Mouse (Mus musculus): ENCODE data around the gene Krtap4-9. TPM values are rescaled to one million over a fixed set of nuclear protein-coding genes. Genes with fewer than 3 reads are reported as not detected.
"Not testable (repeated sequence)": the region's sequence is repeated elsewhere in the genome, so short reads cannot be mapped to it uniquely, and the experiment has no call there.

Krtap4-9 gene
- not detected in 2 replicates for polyA plus RNA-seq (2016; fragmentation: Nextera tagmentation; extraction: Ambion mirVana)

- not testable (repeated sequence) for H3K36me3 ChIP-seq; H3K27ac ChIP-seq; H3K9ac ChIP-seq (replicated peaks); H3K4me3 ChIP-seq (replicated peaks); ATAC-seq (ENCODE audit: insufficient number of reproducible peaks, insufficient read depth, low FRiP score, low TSS enrichment, low read depth); H3K9me3 ChIP-seq; H3K27me3 ChIP-seq; H3K4me2 ChIP-seq; H3K4me1 ChIP-seq (replicated peaks)
Measured at GRCm38 (mm10) chr11:99784900-99785299, at the start of gene Krtap4-9. TSS of gene Krtap4-9 (plus strand) at chr11:99785200.

DNA sequence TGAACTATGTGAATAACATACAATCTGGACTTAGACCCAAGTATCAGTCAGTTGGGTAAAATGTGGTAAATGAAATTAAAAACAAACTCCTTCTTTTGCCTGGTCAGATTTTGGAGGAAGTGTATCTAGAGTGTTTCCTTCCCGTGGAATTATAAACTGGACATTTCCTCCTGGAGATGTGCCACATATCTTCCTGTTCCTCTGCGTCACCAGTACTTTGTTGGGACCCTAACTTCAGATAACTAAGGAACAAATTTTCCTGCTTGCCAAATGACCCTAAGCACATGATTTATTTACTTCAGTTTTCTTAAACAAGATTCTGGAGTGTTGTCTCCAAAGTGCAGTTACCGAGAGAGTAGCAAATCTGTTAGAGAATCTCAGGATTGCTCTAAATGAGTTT lies 41.0 kb upstream of the Krtap4-9 start:
- Histone ChIP-seq H3K9me3 (no peaks in the 10 kb centered on the region), H3K36me3 (no peaks in the 10 kb centered on the region), H3K4me2 (no peak overlapping the region), H3K27me3 (no peaks in the 10 kb centered on the region), H3K9ac (replicated peaks) (no peak overlapping the region), H3K27ac (no peak overlapping the region), H3K4me3 (replicated peaks) (no peak overlapping the region), H3K4me1 (replicated peaks) (no peaks in the 10 kb centered on the region)
- WGBS: 85% methylated on average over 3 of the region's 3 CpGs
- ATAC-seq (ENCODE audit: insufficient number of reproducible peaks, insufficient read depth, low FRiP score, low TSS enrichment, low read depth): no peak

- no peak overlapping the region for H3K9ac ChIP-seq (replicated peaks)
- H3K4me1 ChIP-seq (replicated peaks): no peaks in the 10 kb centered on the region
- H3K4me3 ChIP-seq (replicated peaks): no peak overlapping the region
- no peaks in the 10 kb centered on the region for H3K36me3 ChIP-seq
- WGBS: 69% methylated on average over 1 of the region's 1 CpGs
- no peaks in the 10 kb centered on the region for H3K9me3 ChIP-seq
- H3K27me3 ChIP-seq: no peaks in the 10 kb centered on the region; the same call in 1 of the 2 replicates
- ATAC-seq (ENCODE audit: insufficient number of reproducible peaks, insufficient read depth, low FRiP score, low TSS enrichment, low read depth): no peak
- no peak overlapping the region for H3K27ac ChIP-seq
- H3K4me2 ChIP-seq: no peak overlapping the region
Measured at GRCm38 (mm10) chr11:99758877-99759276, 26.1 kb upstream of the Krtap4-9 start.

- Histone ChIP-seq H3K4me3 (replicated peaks) (no peak overlapping the region), H3K4me2 (no peak overlapping the region), H3K4me1 (replicated peaks) (no peaks in the 10 kb centered on the region), H3K27me3 (no peaks in the 10 kb centered on the region), H3K27ac (no peak overlapping the region), H3K36me3 (no peaks in the 10 kb centered on the region), H3K9me3 (no peaks in the 10 kb centered on the region), H3K9ac (replicated peaks) (no peak overlapping the region)
- ATAC-seq (ENCODE audit: insufficient number of reproducible peaks, insufficient read depth, low FRiP score, low TSS enrichment, low read depth): no peak
- 82% methylated on average over 2 of the region's 2 CpGs for WGBS
Measured at GRCm38 (mm10) chr11:99768410-99768809, 16.6 kb upstream of the Krtap4-9 start.

- H3K9me3 ChIP-seq; H3K27me3 ChIP-seq; H3K4me2 ChIP-seq; H3K9ac ChIP-seq (replicated peaks); H3K4me3 ChIP-seq (replicated peaks); H3K36me3 ChIP-seq; H3K27ac ChIP-seq; H3K4me1 ChIP-seq (replicated peaks); ATAC-seq (ENCODE audit: insufficient number of reproducible peaks, insufficient read depth, low FRiP score, low TSS enrichment, low read depth): not testable (repeated sequence)
Measured at GRCm38 (mm10) chr11:99772813-99773212, 12.2 kb upstream of the Krtap4-9 start, which contains the start of gene Gm11595. TSS of gene Gm11595 (minus strand) at chr11:99772913.

- H3K27ac ChIP-seq: no peak overlapping the region
- no peak for ATAC-seq (ENCODE audit: insufficient number of reproducible peaks, insufficient read depth, low FRiP score, low TSS enrichment, low read depth)
- H3K4me3 ChIP-seq (replicated peaks): no peak overlapping the region
- no peaks in the 10 kb centered on the region; the same call in 1 of the 2 replicates for H3K4me1 ChIP-seq (replicated peaks)
- no peaks in the 10 kb centered on the region for H3K9me3 ChIP-seq
- H3K36me3 ChIP-seq: no peaks in the 10 kb centered on the region
- whole genome bisulfite sequencing: 58% methylated on average over 7 of the region's 7 CpGs
- no peak overlapping the region for H3K9ac ChIP-seq (replicated peaks)
- H3K4me2 ChIP-seq: no peak overlapping the region
- H3K27me3 ChIP-seq: no peaks in the 10 kb centered on the region
Measured at GRCm38 (mm10) chr11:99778401-99778800, 6.6 kb upstream of the Krtap4-9 start.

GRCm38 (mm10) chr11:99780604-99781003 lies 4.4 kb upstream of the Krtap4-9 start, which contains the start of gene Krtap4-8:
TSS of gene Krtap4-8 (minus strand) at chr11:99780704.
- Histone ChIP-seq H3K4me3 (replicated peaks) (no peak within 1 kb of the TSS), H3K27me3 (no peaks in the 10 kb centered on the region), H3K4me2 (no peak within 1 kb of the TSS), H3K9me3 (no peaks in the 10 kb centered on the region), H3K27ac (no peak within 1 kb of the TSS), H3K4me1 (replicated peaks) (no peaks in the 10 kb centered on the region; the same call in 1 of the 2 replicates), H3K9ac (replicated peaks) (no peak within 1 kb of the TSS), H3K36me3 (no peaks in the 10 kb centered on the region)
- ATAC-seq (ENCODE audit: insufficient number of reproducible peaks, insufficient read depth, low FRiP score, low TSS enrichment, low read depth): no peak
- WGBS: 93% methylated on average over 2 of the region's 2 CpGs

DNA sequence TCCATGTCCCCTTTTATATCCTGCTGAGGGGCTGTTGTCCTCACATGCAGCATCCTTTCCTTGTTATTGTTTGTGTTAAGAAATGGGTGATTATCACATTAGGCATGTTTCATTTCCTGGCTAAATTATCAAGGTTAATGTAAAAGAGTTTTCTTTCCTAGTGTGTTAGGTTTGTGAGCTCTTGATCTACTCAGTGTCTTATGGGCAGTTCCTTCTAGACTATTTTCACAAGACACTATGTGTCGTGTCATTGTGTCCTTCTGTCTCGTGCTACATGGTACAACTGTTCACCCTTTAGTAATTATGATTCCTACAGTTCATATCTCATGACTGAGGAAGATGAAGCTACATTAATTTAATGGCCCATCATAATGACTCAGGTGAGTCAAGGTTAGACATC lies 8.4 kb downstream of the Krtap4-9 start, which contains the start of gene Gm11596:
Gm11596 (minus strand) TSS at position 101 of the 400 bp plus-strand sequence.
- H3K4me1 ChIP-seq (replicated peaks): no peaks in the 10 kb centered on the region
- H3K9me3 ChIP-seq: no peaks in the 10 kb centered on the region
- ATAC-seq (ENCODE audit: insufficient number of reproducible peaks, insufficient read depth, low FRiP score, low TSS enrichment, low read depth): no peak
- no peak within 1 kb of the TSS for H3K4me3 ChIP-seq (replicated peaks)
- H3K27ac ChIP-seq: no peak within 1 kb of the TSS
- H3K9ac ChIP-seq (replicated peaks): no peak within 1 kb of the TSS
- WGBS: 80% methylated on average over 2 of the region's 2 CpGs
- no peaks in the 10 kb centered on the region for H3K36me3 ChIP-seq
- no peak within 1 kb of the TSS for H3K4me2 ChIP-seq
- no peaks in the 10 kb centered on the region for H3K27me3 ChIP-seq

DNA sequence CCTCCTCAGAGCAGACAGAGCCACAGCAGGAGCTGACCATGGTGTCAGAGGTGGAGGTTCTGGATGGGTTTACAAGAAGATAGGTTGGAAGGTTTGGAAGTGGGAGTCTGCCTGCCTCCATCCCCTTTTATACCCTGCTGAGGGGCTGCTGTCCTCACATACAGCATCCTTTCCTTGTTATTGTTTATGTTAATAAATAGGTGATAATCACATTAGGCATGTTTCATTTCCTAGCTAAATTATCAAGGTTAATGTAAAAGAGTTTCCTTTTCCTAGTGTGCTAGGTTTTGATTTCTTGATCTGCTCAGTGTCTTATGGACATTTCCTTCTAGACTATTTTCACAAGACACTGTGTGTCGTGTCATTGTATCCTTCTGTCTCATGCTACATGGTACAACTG lies 13.8 kb downstream of the Krtap4-9 start, which contains the start of gene Gm11569:
Gm11569 (minus strand) TSS at position 101 of the 400 bp plus-strand sequence.
- H3K27ac ChIP-seq; ATAC-seq (ENCODE audit: insufficient number of reproducible peaks, insufficient read depth, low FRiP score, low TSS enrichment, low read depth); H3K4me2 ChIP-seq; H3K27me3 ChIP-seq; H3K4me1 ChIP-seq (replicated peaks); H3K9ac ChIP-seq (replicated peaks); H3K4me3 ChIP-seq (replicated peaks); H3K36me3 ChIP-seq; H3K9me3 ChIP-seq: not testable (repeated sequence)
- WGBS: no CpG with 5 or more reads among the region's 1 CpGs

- not testable (repeated sequence) for H3K4me2 ChIP-seq; H3K27ac ChIP-seq; H3K36me3 ChIP-seq; ATAC-seq (ENCODE audit: insufficient number of reproducible peaks, insufficient read depth, low FRiP score, low TSS enrichment, low read depth); H3K4me3 ChIP-seq (replicated peaks); H3K9me3 ChIP-seq; H3K9ac ChIP-seq (replicated peaks); H3K4me1 ChIP-seq (replicated peaks); H3K27me3 ChIP-seq
- WGBS: no CpG with 5 or more reads among the region's 1 CpGs
Measured at GRCm38 (mm10) chr11:99804346-99804745, 19.3 kb downstream of the Krtap4-9 start, which contains the start of gene Gm11554. TSS of gene Gm11554 (minus strand) at chr11:99804446.

GRCm38 (mm10) chr11:99809792-99810191 lies 24.8 kb downstream of the Krtap4-9 start, which contains the start of gene Krtap4-13:
TSS of gene Krtap4-13 (minus strand) at chr11:99809892.
- H3K9ac ChIP-seq (replicated peaks); ATAC-seq (ENCODE audit: insufficient number of reproducible peaks, insufficient read depth, low FRiP score, low TSS enrichment, low read depth); H3K27ac ChIP-seq; H3K27me3 ChIP-seq; H3K4me3 ChIP-seq (replicated peaks); H3K4me2 ChIP-seq; H3K4me1 ChIP-seq (replicated peaks); H3K9me3 ChIP-seq; H3K36me3 ChIP-seq: not testable (repeated sequence)

- 87% methylated on average over 2 of the region's 2 CpGs for WGBS
- not testable (repeated sequence) for H3K9ac ChIP-seq (replicated peaks); H3K9me3 ChIP-seq
Measured at GRCm38 (mm10) chr11:99815566-99815965, 30.6 kb downstream of the Krtap4-9 start, which contains the start of gene Gm11564. TSS of gene Gm11564 (minus strand) at chr11:99815666.

More at GRCm38 (mm10) chr11:99815566-99815965, 30.6 kb downstream of the Krtap4-9 start, which contains the start of gene Gm11564:
- not testable (repeated sequence) for H3K4me2 ChIP-seq; H3K27ac ChIP-seq; H3K27me3 ChIP-seq; H3K4me1 ChIP-seq (replicated peaks); H3K36me3 ChIP-seq; H3K4me3 ChIP-seq (replicated peaks); ATAC-seq (ENCODE audit: insufficient number of reproducible peaks, insufficient read depth, low FRiP score, low TSS enrichment, low read depth)

All from limb, embryonic 12.5 days (tissue).